Mouse (Mus musculus): ENCODE measurements around the gene Traf3ip2.

The Traf3ip2 gene

GRCm38 (mm10) chr10:39631627-39632026 lies 18.9 kb downstream of the Traf3ip2 start:
- peak; percentile 59 for DNase-seq (ENCODE audit: low read depth, low spot score)

- no peak for DNase-seq (ENCODE audit: low read depth, low spot score)
These were observed 20.6 kb downstream of the Traf3ip2 start for GRCm38 (mm10) chr10:39633379-39633778.

GRCm38 (mm10) chr10:39634423-39635101 lies 21.8 kb downstream of the Traf3ip2 start:
- DNase-seq (ENCODE audit: low read depth, low spot score) = no peak

GRCm38 (mm10) chr10:39638862-39639261 lies 26.1 kb downstream of the Traf3ip2 start:
- DNase-seq (ENCODE audit: low read depth, low spot score) = no peak

- DNase-seq (ENCODE audit: low read depth, low spot score) = no peak
These were observed 27.0 kb downstream of the Traf3ip2 start for GRCm38 (mm10) chr10:39639783-39640182.

- DNase-seq (ENCODE audit: low read depth, low spot score) = no peak
These were observed 28.1 kb downstream of the Traf3ip2 start for GRCm38 (mm10) chr10:39640817-39641226.

GRCm38 (mm10) chr10:39645789-39646628 lies 33.3 kb downstream of the Traf3ip2 start:
- DNase-seq (ENCODE audit: low read depth, low spot score) = no peak

- no peak for DNase-seq (ENCODE audit: low read depth, low spot score)
These were observed 33.9 kb downstream of the Traf3ip2 start for GRCm38 (mm10) chr10:39646629-39647019.

- DNase-seq (ENCODE audit: low read depth, low spot score) = no peak
These were observed 34.4 kb downstream of the Traf3ip2 start for GRCm38 (mm10) chr10:39647118-39647517.

GRCm38 (mm10) chr10:39648278-39648677 lies 35.5 kb downstream of the Traf3ip2 start:
- DNase-seq (ENCODE audit: low read depth, low spot score) = no peak

GRCm38 (mm10) chr10:39649550-39649949 lies 36.8 kb downstream of the Traf3ip2 start:
- no peak for DNase-seq (ENCODE audit: low read depth, low spot score)

- no peak for DNase-seq (ENCODE audit: low read depth, low spot score)
These were observed 37.6 kb downstream of the Traf3ip2 start for GRCm38 (mm10) chr10:39650316-39650715.

GRCm38 (mm10) chr10:39654001-39654416 lies 41.3 kb downstream of the Traf3ip2 start:
- DNase-seq (ENCODE audit: low read depth, low spot score) = no peak

- no peak for DNase-seq (ENCODE audit: low read depth, low spot score)
These were observed 46.2 kb downstream of the Traf3ip2 start for GRCm38 (mm10) chr10:39658901-39659410.

- DNase-seq (ENCODE audit: low read depth, low spot score) = peak; percentile 40
These were observed 46.9 kb downstream of the Traf3ip2 start for GRCm38 (mm10) chr10:39659411-39660268.

- DNase-seq (ENCODE audit: low read depth, low spot score) = no peak
These were observed 47.5 kb downstream of the Traf3ip2 start for GRCm38 (mm10) chr10:39660269-39660655.

GRCm38 (mm10) chr10:39660698-39661097 lies 48.0 kb downstream of the Traf3ip2 start:
- DNase-seq (ENCODE audit: low read depth, low spot score) = no peak

- DNase-seq (ENCODE audit: low read depth, low spot score) = no peak
These were observed 52.4 kb downstream of the Traf3ip2 start for GRCm38 (mm10) chr10:39665071-39665502.

GRCm38 (mm10) chr10:39666027-39666426 lies 53.3 kb downstream of the Traf3ip2 start:
- DNase-seq (ENCODE audit: low read depth, low spot score) = no peak

- DNase-seq (ENCODE audit: low read depth, low spot score) = no peak
These were observed 58.7 kb downstream of the Traf3ip2 start for GRCm38 (mm10) chr10:39671451-39671850.

- no peak for DNase-seq (ENCODE audit: low read depth, low spot score)
These were observed 59.9 kb downstream of the Traf3ip2 start for GRCm38 (mm10) chr10:39672547-39673051.
